Mouse (Mus musculus): ENCODE measurements around the gene Cartpt. TPM values are rescaled to one million over a fixed set of nuclear protein-coding genes. Genes with fewer than 3 reads are reported as not detected.
"Not testable (repeated sequence)": the region's sequence is repeated elsewhere in the genome, so short reads cannot be mapped to it uniquely, and the experiment has no call there.

Cartpt gene
- not detected for total RNA-seq (2021)
- long read RNA-seq, experiment 1, result 0 reads
- long read RNA-seq, experiment 2, result 0 reads

GRCm38 (mm10) chr13:99900965-99901364 is at the start of gene Cartpt:
Cartpt (minus strand) TSS chr13:99901091.
- DNase-seq, result no peak

GRCm38 (mm10) chr13:99947417-99947816 is 46.5 kb upstream of the Cartpt start:
- no peak for DNase-seq

GRCm38 (mm10) chr13:99943525-99943924 is 42.6 kb upstream of the Cartpt start:
- DNase-seq, result no peak

GRCm38 (mm10) chr13:99940601-99941000 is 39.7 kb upstream of the Cartpt start:
- no peak for DNase-seq

GRCm38 (mm10) chr13:99939320-99939671 is 38.4 kb upstream of the Cartpt start:
- no peak for DNase-seq

- no peak for DNase-seq
Measured at GRCm38 (mm10) chr13:99938606-99939319, 37.9 kb upstream of the Cartpt start.

GRCm38 (mm10) chr13:99937741-99938140 is 36.9 kb upstream of the Cartpt start:
- DNase-seq, result no peak

GRCm38 (mm10) chr13:99932406-99932805 is 31.5 kb upstream of the Cartpt start:
- DNase-seq, result no peak

GRCm38 (mm10) chr13:99931502-99931901 is 30.6 kb upstream of the Cartpt start:
- no peak for DNase-seq

- DNase-seq, result no peak
Measured at GRCm38 (mm10) chr13:99926249-99926648, 25.4 kb upstream of the Cartpt start.

- no peak for DNase-seq
Measured at GRCm38 (mm10) chr13:99915632-99916031, 14.7 kb upstream of the Cartpt start.

- no peak for DNase-seq
Measured at GRCm38 (mm10) chr13:99900557-99900892, 366 bp downstream of the Cartpt start.

GRCm38 (mm10) chr13:99899670-99900556 is 978 bp downstream of the Cartpt start:
- no peak for DNase-seq

- no peak for DNase-seq
Measured at GRCm38 (mm10) chr13:99898816-99899215, 2.1 kb downstream of the Cartpt start.

GRCm38 (mm10) chr13:99885636-99886035 is 15.3 kb downstream of the Cartpt start:
- DNase-seq, result no peak

GRCm38 (mm10) chr13:99881774-99882173 is 19.1 kb downstream of the Cartpt start:
- DNase-seq, result not testable (repeated sequence)

GRCm38 (mm10) chr13:99879696-99880095 is 21.2 kb downstream of the Cartpt start:
- DNase-seq, result no peak

- no peak for DNase-seq
Measured at GRCm38 (mm10) chr13:99872059-99872458, 28.8 kb downstream of the Cartpt start.

- no peak for DNase-seq
Measured at GRCm38 (mm10) chr13:99868438-99868837, 32.5 kb downstream of the Cartpt start.

GRCm38 (mm10) chr13:99864331-99864730 is 36.6 kb downstream of the Cartpt start:
- no peak for DNase-seq

GRCm38 (mm10) chr13:99860670-99861069 is 40.2 kb downstream of the Cartpt start:
- no peak for DNase-seq

- DNase-seq, result no peak
Measured at GRCm38 (mm10) chr13:99859082-99859481, 41.8 kb downstream of the Cartpt start.

- DNase-seq, result no peak
Measured at GRCm38 (mm10) chr13:99857879-99858278, 43.0 kb downstream of the Cartpt start.

GRCm38 (mm10) chr13:99857336-99857735 is 43.6 kb downstream of the Cartpt start:
- no peak for DNase-seq
